Mouse (Mus musculus) cerebellum, adult 2 months (tissue): ENCODE data around the gene 1700001L19Rik. TPM values are rescaled to one million over a fixed set of nuclear protein-coding genes. Genes with fewer than 3 reads are reported as not detected.
"Not testable (repeated sequence)": the region's sequence is repeated elsewhere in the genome, so short reads cannot be mapped to it uniquely, and the experiment has no call there.

Experiments used
- DNase-seq, 2 experiments: peaks; one replicate each; pipeline ENCODE4 v3.0.0; 2021
- H3K27ac ChIP-seq: fragments of 200-500 bp; 2 replicates; pipeline ENCODE4 v1.5.1; 2012; ENCODE audit warnings: low read length, control low read depth, inconsistent platforms; ENCODE audit not compliant: insufficient read depth
- H3K27me3 ChIP-seq: fragments of 200-500 bp; 2 replicates; pipeline ENCODE4 v1.6.1; 2012; ENCODE audit warnings: inconsistent platforms, mild to moderate bottlenecking, low read length, moderate library complexity; ENCODE audit not compliant: control insufficient read depth, insufficient read depth
- H3K4me1 ChIP-seq: fragments of 200-500 bp; 2 replicates; pipeline ENCODE4 v1.6.1; 2011; ENCODE audit warnings: low read length; ENCODE audit not compliant: control insufficient read depth, insufficient read depth
- H3K4me3 ChIP-seq: fragments of 200-500 bp; replicated peaks from 2 replicates; pipeline ENCODE3; 2011; ENCODE audit warnings: mild to moderate bottlenecking, low read depth, low read length, control low read depth; ENCODE audit not compliant: insufficient read depth
- CTCF ChIP-seq: fragments of 200-500 bp; IDR thresholded peaks from 2 replicates; pipeline ENCODE4 v1.5.1; 2011; ENCODE audit warnings: low read depth, mild to moderate bottlenecking, control low read depth, low read length, moderate library complexity, borderline replicate concordance; ENCODE audit not compliant: insufficient read depth
- POLR2A ChIP-seq: fragments of 200-500 bp; IDR thresholded peaks from 2 replicates; pipeline ENCODE4 v1.6.1; 2011; ENCODE audit warnings: low read length, control low read depth, borderline replicate concordance; ENCODE audit not compliant: insufficient read depth
- WGBS: fragments of 180-500 bp; shearing (Covaris S2); methylation state at CpG from one replicate; pipeline ENCODE4 v1.1.7; 2018; 5-methylcytosine and 5-hydroxymethylcytosine counted together
- polyA plus RNA-seq: library from polyadenylated mRNA; depleted of rRNA; stranded (reverse); fragments of >200 nt; gene quantifications from 2 replicates; pipeline ENCODE4 v1.2.3, GENCODE M21; 2012; rRNA removed

Gene 1700001L19Rik
- 2.8 and 3.3 TPM in 2 replicates for polyA plus RNA-seq

DNA sequence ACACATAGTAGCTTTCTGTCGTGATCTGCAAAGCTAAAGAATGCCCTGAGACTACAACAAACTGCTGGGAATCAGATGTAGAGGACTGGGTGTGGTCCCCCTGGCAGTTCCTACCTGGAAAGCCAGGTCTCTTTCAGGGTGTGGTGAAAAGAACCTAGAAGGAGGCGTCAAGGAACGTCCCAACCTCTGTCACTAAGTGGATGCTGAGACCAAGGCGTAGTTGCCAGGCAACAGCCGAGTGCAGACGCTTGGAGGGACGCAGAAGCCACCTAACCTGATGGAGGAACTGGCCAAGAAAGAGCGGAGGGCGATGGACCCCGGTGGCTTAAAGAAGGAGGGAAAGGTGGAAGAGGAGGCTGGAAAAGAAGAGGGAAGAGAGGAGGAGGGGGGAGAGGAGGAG lies at the start of gene 1700001L19Rik:
TSS of gene 1700001L19Rik (plus strand) at position 223 of the 400 bp plus-strand sequence.
- H3K27ac ChIP-seq = no peak within 1 kb of the TSS
- no peaks in the 10 kb centered on the region; the same call in 1 of the 2 replicates for H3K4me1 ChIP-seq
- H3K4me3 ChIP-seq = no peak within 1 kb of the TSS
- 8% methylated on average over 10 of the region's 10 CpGs for WGBS
- no peak for DNase-seq
- no peaks in the 10 kb centered on the region for H3K27me3 ChIP-seq
- no peak for TF ChIP-seq POLR2A
- no peak for TF ChIP-seq CTCF

DNA sequence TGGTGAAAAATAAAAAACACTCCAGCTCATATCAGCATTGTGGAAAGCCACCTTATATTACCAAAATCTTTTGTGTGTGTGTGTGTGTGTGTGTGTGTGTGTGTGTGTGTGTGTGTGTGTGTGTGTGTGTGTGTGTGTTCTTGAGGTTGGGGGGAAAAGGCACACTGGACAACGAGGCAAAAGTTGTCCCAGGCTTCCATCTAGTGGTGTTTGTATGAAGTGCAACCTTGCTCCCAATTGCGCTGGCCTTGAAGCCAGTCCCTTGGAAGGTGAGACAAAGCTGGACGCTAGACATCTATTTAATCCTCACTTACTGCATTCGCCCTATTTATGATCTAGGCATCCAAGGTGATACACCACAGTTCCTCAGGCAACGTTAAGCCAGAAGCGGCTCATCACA lies 43.8 kb upstream of the 1700001L19Rik start:
- not testable (repeated sequence) for H3K4me3 ChIP-seq, H3K4me1 ChIP-seq, H3K27me3 ChIP-seq, DNase-seq, H3K27ac ChIP-seq
- 20% methylated on average over 6 of the region's 6 CpGs for WGBS
- TF ChIP-seq CTCF = peak; percentile 39; the same call in 1 of the 2 replicates

DNA sequence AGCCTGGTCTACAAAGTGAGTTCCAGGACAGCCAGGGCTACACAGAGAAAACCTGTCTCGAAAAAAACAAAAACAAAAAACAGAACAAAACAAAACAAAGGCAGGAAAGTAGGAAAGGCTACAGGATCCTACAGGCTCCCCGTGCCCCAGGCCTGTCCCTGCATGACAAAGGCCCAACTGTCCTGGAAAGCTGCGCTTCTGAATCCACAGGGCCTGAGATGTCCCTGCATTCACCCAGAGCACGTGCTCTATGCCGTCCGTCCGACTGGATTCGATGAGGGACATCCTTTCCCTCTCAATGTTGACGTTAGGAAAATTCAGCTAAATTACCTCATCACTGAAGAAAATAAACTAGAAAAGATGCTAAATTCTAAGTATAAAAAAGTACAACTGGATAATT lies 29.1 kb upstream of the 1700001L19Rik start:
- no peak for DNase-seq
- H3K4me3 ChIP-seq = no peak overlapping the region
- 95% methylated on average over 9 of the region's 9 CpGs for WGBS
- H3K27me3 ChIP-seq = no peaks in the 10 kb centered on the region
- H3K27ac ChIP-seq = no peak overlapping the region
- TF ChIP-seq POLR2A (no peak), CTCF (no peak)
- H3K4me1 ChIP-seq = no peaks in the 10 kb centered on the region

DNA sequence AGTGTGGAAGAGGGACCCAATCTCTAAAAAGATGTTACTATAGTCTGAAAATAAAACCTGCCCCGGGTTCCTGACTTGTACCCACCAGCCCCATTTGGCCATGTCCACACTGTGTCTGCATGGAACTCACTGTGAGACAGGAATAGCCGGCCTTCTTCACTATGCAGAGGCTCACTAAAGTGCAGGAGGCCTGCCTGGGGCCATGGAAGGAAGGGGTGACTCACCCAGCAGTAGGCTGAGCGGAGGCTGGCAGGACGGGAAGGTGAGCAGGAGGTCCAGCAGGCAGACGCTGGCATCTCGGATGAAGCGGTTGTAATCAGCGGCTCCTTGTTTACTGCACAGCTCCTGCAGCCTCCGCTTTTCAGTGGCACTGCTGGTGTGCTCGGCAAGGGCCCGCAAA lies 28.7 kb upstream of the 1700001L19Rik start:
- TF ChIP-seq POLR2A = no peak
- TF ChIP-seq CTCF = no peak
- DNase-seq = no peak
- H3K4me3 ChIP-seq = no peak overlapping the region
- H3K27ac ChIP-seq = no peak overlapping the region
- no peaks in the 10 kb centered on the region for H3K4me1 ChIP-seq
- WGBS = 81% methylated on average over 11 of the region's 11 CpGs
- H3K27me3 ChIP-seq = no peaks in the 10 kb centered on the region

DNA sequence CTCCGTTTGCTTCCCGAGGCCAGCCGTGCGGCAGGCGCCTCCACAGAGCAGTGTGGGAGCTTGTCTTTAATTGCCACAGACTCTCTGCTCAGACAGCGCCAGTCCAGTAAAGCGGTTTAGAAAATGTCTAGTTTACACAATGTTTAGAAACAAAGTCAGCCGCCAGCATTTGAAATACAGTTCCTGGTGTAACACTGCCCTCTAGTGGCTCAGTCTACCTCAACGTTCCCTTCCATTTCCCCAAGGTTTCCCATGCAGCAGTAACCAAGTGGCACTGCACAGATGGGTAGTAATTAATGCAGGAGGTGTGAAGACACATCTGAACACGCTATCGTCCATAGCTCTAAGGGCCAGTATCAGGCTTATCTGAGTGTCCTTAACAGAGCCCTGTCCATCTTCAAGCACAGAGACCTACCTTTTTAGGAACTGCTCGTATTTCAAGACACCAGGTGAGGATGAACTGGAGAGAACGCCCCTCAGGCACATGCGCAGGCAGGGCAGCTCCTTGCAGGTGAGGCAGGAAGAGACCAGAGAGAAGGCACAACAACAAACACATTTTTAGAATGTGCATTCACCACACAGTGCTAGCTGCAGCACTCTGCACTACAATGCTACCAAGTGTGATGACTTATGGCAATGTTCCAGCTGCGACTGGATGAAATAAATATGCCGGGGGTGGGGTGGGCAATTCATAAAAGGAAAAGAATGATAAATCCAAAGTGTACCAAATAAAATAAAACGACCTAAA lies 27.5 kb upstream of the 1700001L19Rik start:
- DNase-seq = peak; percentile 45 to 48
- TF ChIP-seq CTCF (peak; percentile 63; the same call in 1 of the 2 replicates), POLR2A (no peak)
- WGBS = 56% methylated on average over 17 of the region's 17 CpGs
- no peak overlapping the region for H3K27ac ChIP-seq
- H3K27me3 ChIP-seq = no peaks in the 10 kb centered on the region
- no peaks in the 10 kb centered on the region for H3K4me1 ChIP-seq
- H3K4me3 ChIP-seq = no peak overlapping the region

DNA sequence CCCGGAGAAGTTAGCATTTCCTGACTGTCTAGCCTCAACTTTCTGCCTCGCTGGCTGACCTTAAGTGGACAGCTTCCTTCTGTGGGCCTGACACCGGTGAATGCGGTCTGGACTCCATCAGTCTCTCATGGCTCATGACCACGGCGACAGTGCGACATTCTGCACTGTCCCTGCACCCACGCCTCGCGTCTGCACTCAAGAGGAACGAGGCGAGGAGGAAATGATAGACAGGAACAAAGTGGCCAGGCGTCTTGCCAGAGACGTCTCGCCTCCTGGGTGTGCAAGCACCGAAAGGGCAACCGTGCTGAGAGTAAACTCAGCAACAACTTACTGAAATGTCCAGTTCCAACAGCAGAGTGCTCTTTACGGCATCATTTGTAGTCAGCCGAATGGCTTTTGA lies 25.0 kb upstream of the 1700001L19Rik start:
- no peaks in the 10 kb centered on the region for H3K4me1 ChIP-seq
- 70% methylated on average over 19 of the region's 19 CpGs for WGBS
- no peaks in the 10 kb centered on the region for H3K27me3 ChIP-seq
- H3K27ac ChIP-seq = no peak overlapping the region
- no peak overlapping the region for H3K4me3 ChIP-seq
- TF ChIP-seq POLR2A = no peak
- TF ChIP-seq CTCF = no peak
- no peak for DNase-seq

DNA sequence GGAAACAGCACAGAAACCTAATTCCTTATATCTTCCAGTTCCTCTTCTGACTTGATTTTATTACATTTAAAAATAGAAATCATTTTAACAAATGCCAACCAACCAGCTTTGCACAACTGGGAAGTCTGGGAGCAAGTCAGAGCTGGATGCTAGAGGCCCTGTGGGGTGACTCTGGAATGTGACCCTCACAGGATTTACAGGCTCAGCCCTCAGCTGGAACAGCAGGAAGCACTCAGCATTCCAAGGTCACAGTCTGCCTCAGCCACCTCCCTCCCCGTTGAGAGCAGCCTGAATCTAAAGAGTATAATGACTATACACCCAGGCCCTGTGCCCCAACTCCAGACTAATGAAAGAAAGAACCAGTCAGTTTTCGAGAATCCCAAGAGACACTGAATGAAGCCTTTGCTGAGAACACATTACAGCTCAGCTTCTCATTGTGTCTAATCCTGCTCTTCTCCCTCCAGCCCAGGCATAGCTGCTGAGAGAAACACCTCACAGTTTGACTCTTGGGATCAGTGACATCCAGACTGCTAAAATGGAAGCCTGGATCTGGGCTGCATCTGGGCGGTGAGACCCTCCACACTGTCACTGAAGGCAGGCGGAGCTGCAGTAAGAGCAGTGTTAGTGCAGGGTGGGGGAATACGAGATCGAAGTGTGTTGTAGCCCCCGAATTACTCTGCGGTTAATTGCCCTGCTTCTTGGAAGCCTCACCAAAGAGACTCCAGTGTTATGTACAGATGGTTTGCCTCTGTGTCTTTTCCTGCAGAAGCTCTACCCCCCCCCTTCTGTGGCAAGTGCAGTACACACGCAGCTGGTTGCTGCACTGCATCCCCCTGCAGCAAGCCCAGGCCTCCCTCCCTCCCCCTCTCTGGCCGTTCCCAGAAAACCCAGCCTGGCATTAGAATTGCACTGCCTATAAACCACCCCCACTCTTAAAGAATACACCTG lies 24.0 kb upstream of the 1700001L19Rik start:
- 72% methylated on average over 10 of the region's 10 CpGs for WGBS
- TF ChIP-seq CTCF = no peak
- DNase-seq = no peak

More for the DNA sequence above, 24.0 kb upstream of the 1700001L19Rik start:
- Histone ChIP-seq H3K4me3 (no peak overlapping the region), H3K4me1 (no peaks in the 10 kb centered on the region), H3K27me3 (no peaks in the 10 kb centered on the region), H3K27ac (no peak overlapping the region)
